Mouse (Mus musculus): ENCODE measurements at regions not wholly inside any gene's neighbourhood (a gene's known extent, or its start where the extent isn't known, plus 50 kb on each side); places are given as distances from the start of the nearest gene placed in this dataset.

GRCm38 (mm10) chr8:126538136-126538535 lies 55.6 kb downstream of the Irf2bp2 start:
- no peaks in the 10 kb centered on the region for H3K9me3 ChIP-seq (replicated peaks; ENCODE audit: control insufficient read depth, low read length)
- no peaks in the 10 kb centered on the region for H3K36me3 ChIP-seq (ENCODE audit: control insufficient read depth, insufficient read depth, low read length)
- no peaks in the 10 kb centered on the region for H3K27me3 ChIP-seq (ENCODE audit: control insufficient read depth, insufficient read depth, low read length)
- H3K4me3 ChIP-seq (replicated peaks; ENCODE audit: low read length): no peak overlapping the region
- H3K27ac ChIP-seq (ENCODE audit: low read length): peak overlapping the region; percentile 21
- ATAC-seq (ENCODE audit: insufficient read depth, low FRiP score): no peak
- no peak overlapping the region for H3K4me2 ChIP-seq (ENCODE audit: low read depth, low read length)
- H3K4me1 ChIP-seq (ENCODE audit: control insufficient read depth, insufficient read depth, low read length): peaks cover 37% of the 10 kb centered on the region
- H3K9ac ChIP-seq (ENCODE audit: low read length): no peak overlapping the region
- 53% methylated on average over 3 of the region's 3 CpGs for WGBS

GRCm38 (mm10) chr8:126536928-126537618 lies 56.7 kb downstream of the Irf2bp2 start:
- Histone ChIP-seq H3K36me3 (ENCODE audit: control insufficient read depth, insufficient read depth, low read length) (no peaks in the 10 kb centered on the region), H3K4me3 (replicated peaks; ENCODE audit: low read length) (no peak overlapping the region), H3K9me3 (replicated peaks; ENCODE audit: control insufficient read depth, low read length) (no peaks in the 10 kb centered on the region), H3K27me3 (ENCODE audit: control insufficient read depth, insufficient read depth, low read length) (no peaks in the 10 kb centered on the region), H3K9ac (ENCODE audit: low read length) (peak overlapping the region; percentile 40; the same call in 1 of the 2 replicates), H3K4me1 (ENCODE audit: control insufficient read depth, insufficient read depth, low read length) (peaks cover 37% of the 10 kb centered on the region), H3K27ac (ENCODE audit: low read length) (peak overlapping the region; percentile 92), H3K4me2 (ENCODE audit: low read depth, low read length) (peak overlapping the region; percentile 28; the same call in 1 of the 2 replicates)
- WGBS: 17% methylated on average over 6 of the region's 6 CpGs
- peak; percentile 57; the same call in 1 of the 2 replicates for ATAC-seq (ENCODE audit: insufficient read depth, low FRiP score)

GRCm38 (mm10) chr8:126536132-126536927 lies 57.5 kb downstream of the Irf2bp2 start:
- no peak overlapping the region for H3K4me2 ChIP-seq (ENCODE audit: low read depth, low read length)
- no peaks in the 10 kb centered on the region for H3K9me3 ChIP-seq (replicated peaks; ENCODE audit: control insufficient read depth, low read length)
- peak overlapping the region; percentile 40; the same call in 1 of the 2 replicates for H3K9ac ChIP-seq (ENCODE audit: low read length)
- ATAC-seq (ENCODE audit: insufficient read depth, low FRiP score): 0 out of 2 replicates have a peak, but pooled peaks have one; percentile 1
- H3K4me1 ChIP-seq (ENCODE audit: control insufficient read depth, insufficient read depth, low read length): peaks cover 37% of the 10 kb centered on the region
- WGBS: 31% methylated on average over 11 of the region's 11 CpGs
- H3K27me3 ChIP-seq (ENCODE audit: control insufficient read depth, insufficient read depth, low read length): no peaks in the 10 kb centered on the region
- no peak overlapping the region for H3K4me3 ChIP-seq (replicated peaks; ENCODE audit: low read length)
- H3K27ac ChIP-seq (ENCODE audit: low read length): peak overlapping the region; percentile 92
- H3K36me3 ChIP-seq (ENCODE audit: control insufficient read depth, insufficient read depth, low read length): no peaks in the 10 kb centered on the region

- 0 out of 2 replicates have a peak, but pooled peaks have one; percentile 19 for ATAC-seq (ENCODE audit: insufficient read depth, low FRiP score)
- 33% methylated on average over 7 of the region's 7 CpGs for WGBS
- H3K4me3 ChIP-seq (replicated peaks; ENCODE audit: low read length): no peak overlapping the region
Measured at GRCm38 (mm10) chr8:126532284-126532974, 57.6 kb upstream of the Tarbp1 start.

GRCm38 (mm10) chr8:126531459-126531858 lies 56.6 kb upstream of the Tarbp1 start:
- H3K27me3 ChIP-seq (ENCODE audit: control insufficient read depth, insufficient read depth, low read length): no peaks in the 10 kb centered on the region
- peaks cover 17% of the 10 kb centered on the region for H3K4me1 ChIP-seq (ENCODE audit: control insufficient read depth, insufficient read depth, low read length)
- 67% methylated on average over 7 of the region's 7 CpGs for WGBS
- no peak overlapping the region for H3K4me2 ChIP-seq (ENCODE audit: low read depth, low read length)
- H3K36me3 ChIP-seq (ENCODE audit: control insufficient read depth, insufficient read depth, low read length): no peaks in the 10 kb centered on the region
- no peaks in the 10 kb centered on the region for H3K9me3 ChIP-seq (replicated peaks; ENCODE audit: control insufficient read depth, low read length)
- peak overlapping the region; percentile 5; the same call in 1 of the 2 replicates for H3K27ac ChIP-seq (ENCODE audit: low read length)
- no peak for ATAC-seq (ENCODE audit: insufficient read depth, low FRiP score)
- H3K4me3 ChIP-seq (replicated peaks; ENCODE audit: low read length): no peak overlapping the region
- no peak overlapping the region for H3K9ac ChIP-seq (ENCODE audit: low read length)

More at GRCm38 (mm10) chr8:126532284-126532974, 57.6 kb upstream of the Tarbp1 start:
- peaks cover 15% of the 10 kb centered on the region for H3K4me1 ChIP-seq (ENCODE audit: control insufficient read depth, insufficient read depth, low read length)
- no peak overlapping the region for H3K4me2 ChIP-seq (ENCODE audit: low read depth, low read length)
- H3K36me3 ChIP-seq (ENCODE audit: control insufficient read depth, insufficient read depth, low read length): no peaks in the 10 kb centered on the region
- no peak overlapping the region for H3K9ac ChIP-seq (ENCODE audit: low read length)
- no peaks in the 10 kb centered on the region for H3K27me3 ChIP-seq (ENCODE audit: control insufficient read depth, insufficient read depth, low read length)
- H3K27ac ChIP-seq (ENCODE audit: low read length): no peak overlapping the region
- H3K9me3 ChIP-seq (replicated peaks; ENCODE audit: control insufficient read depth, low read length): no peaks in the 10 kb centered on the region

- Histone ChIP-seq H3K9ac (ENCODE audit: low read length) (no peak overlapping the region), H3K27me3 (ENCODE audit: control insufficient read depth, insufficient read depth, low read length) (no peaks in the 10 kb centered on the region), H3K4me1 (ENCODE audit: control insufficient read depth, insufficient read depth, low read length) (peaks cover 22% of the 10 kb centered on the region), H3K4me2 (ENCODE audit: low read depth, low read length) (no peak overlapping the region), H3K4me3 (replicated peaks; ENCODE audit: low read length) (no peak overlapping the region), H3K36me3 (ENCODE audit: control insufficient read depth, insufficient read depth, low read length) (no peaks in the 10 kb centered on the region), H3K9me3 (replicated peaks; ENCODE audit: control insufficient read depth, low read length) (no peaks in the 10 kb centered on the region), H3K27ac (ENCODE audit: low read length) (no peak overlapping the region)
- WGBS: 49% methylated on average over 3 of the region's 3 CpGs
- ATAC-seq (ENCODE audit: insufficient read depth, low FRiP score): no peak
Measured at GRCm38 (mm10) chr8:126529409-126529808, 54.5 kb upstream of the Tarbp1 start.

GRCm38 (mm10) chr8:126528434-126529080 lies 53.7 kb upstream of the Tarbp1 start:
- H3K4me2 ChIP-seq (ENCODE audit: low read depth, low read length): no peak overlapping the region
- H3K9ac ChIP-seq (ENCODE audit: low read length): no peak overlapping the region
- ATAC-seq (ENCODE audit: insufficient read depth, low FRiP score): no peak
- no peaks in the 10 kb centered on the region for H3K27me3 ChIP-seq (ENCODE audit: control insufficient read depth, insufficient read depth, low read length)
- H3K9me3 ChIP-seq (replicated peaks; ENCODE audit: control insufficient read depth, low read length): no peaks in the 10 kb centered on the region
- H3K36me3 ChIP-seq (ENCODE audit: control insufficient read depth, insufficient read depth, low read length): no peaks in the 10 kb centered on the region
- WGBS: 65% methylated on average over 9 of the region's 9 CpGs
- H3K4me3 ChIP-seq (replicated peaks; ENCODE audit: low read length): no peak overlapping the region
- peaks cover 22% of the 10 kb centered on the region for H3K4me1 ChIP-seq (ENCODE audit: control insufficient read depth, insufficient read depth, low read length)
- H3K27ac ChIP-seq (ENCODE audit: low read length): no peak overlapping the region

GRCm38 (mm10) chr8:126526864-126527571 lies 52.2 kb upstream of the Tarbp1 start:
- Histone ChIP-seq H3K36me3 (ENCODE audit: control insufficient read depth, insufficient read depth, low read length) (no peaks in the 10 kb centered on the region), H3K27me3 (ENCODE audit: control insufficient read depth, insufficient read depth, low read length) (no peaks in the 10 kb centered on the region), H3K4me2 (ENCODE audit: low read depth, low read length) (no peak overlapping the region; the same call in 1 of the 2 replicates), H3K9ac (ENCODE audit: low read length) (peak overlapping the region; percentile 50; the same call in 1 of the 2 replicates), H3K27ac (ENCODE audit: low read length) (peak overlapping the region; percentile 89), H3K9me3 (replicated peaks; ENCODE audit: control insufficient read depth, low read length) (no peaks in the 10 kb centered on the region), H3K4me3 (replicated peaks; ENCODE audit: low read length) (no peak overlapping the region), H3K4me1 (ENCODE audit: control insufficient read depth, insufficient read depth, low read length) (peaks cover 29% of the 10 kb centered on the region)
- ATAC-seq (ENCODE audit: insufficient read depth, low FRiP score): peak; percentile 27; the same call in 1 of the 2 replicates
- 28% methylated on average over 14 of the region's 14 CpGs for WGBS

Data from stomach, embryonic 16.5 days (tissue).